Mouse (Mus musculus): ENCODE results near the gene Fbxl18. TPM values are rescaled to one million over a fixed set of nuclear protein-coding genes. Genes with fewer than 3 reads are reported as not detected.

Fbxl18 gene
- total and polyA plus RNA-seq, 3 experiments = 4.0 to 7.6 (median 4.5) TPM

DNA sequence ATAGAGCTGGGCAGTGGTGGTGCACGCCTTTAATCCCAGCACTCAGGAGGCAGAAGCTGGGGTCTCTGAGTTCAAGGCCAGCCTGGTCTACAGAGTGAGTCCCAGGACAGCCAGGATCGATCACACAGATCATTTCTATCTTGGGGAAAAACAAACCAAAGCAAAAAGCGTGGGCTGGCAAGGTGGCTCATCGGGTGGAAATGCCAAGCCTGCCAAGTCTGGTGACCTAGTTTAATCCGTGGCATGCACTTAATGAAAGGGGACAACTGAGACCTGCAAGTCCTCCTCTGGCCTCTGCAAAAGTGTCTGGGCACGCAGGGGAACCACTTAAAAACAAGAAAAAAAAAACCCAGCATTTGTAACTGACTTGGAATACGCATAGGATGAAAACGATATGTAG is 37.5 kb upstream of the Fbxl18 start:
- intact Hi-C loops (cut with DNase I) = loop anchor here (1.0 to 5.0 kb wide), 3 partner anchors 53 to 165 kb away; partner anchors contain the start of gene Tnrc18
- Histone ChIP-seq H3K4me3 (no peak overlapping the region), H3K9ac (ENCODE audit: low read depth, low read length) (no peak overlapping the region), H3K27me3 (ENCODE audit: control insufficient read depth, insufficient read depth, low read length) (no peaks in the 10 kb centered on the region), H3K79me2 (replicated peaks; ENCODE audit: control insufficient read depth, insufficient read depth, low read length) (no peaks in the 10 kb centered on the region), H3K27ac (no peak overlapping the region), H3K4me1 (ENCODE audit: control insufficient read depth, insufficient read depth, low read length) (peaks cover 14% of the 10 kb centered on the region), H3K36me3 (ENCODE audit: control insufficient read depth, insufficient read depth, low read length) (no peaks in the 10 kb centered on the region)
- TF ChIP-seq CTCF (IDR thresholded peaks at IDR 0.05) = no peak
- no peak for TF ChIP-seq EP300 (IDR thresholded peaks at IDR 0.05; ENCODE audit: insufficient read depth, low read depth, low read length)
- TF ChIP-seq POLR2A (IDR thresholded peaks at IDR 0.05; ENCODE audit: insufficient read depth, low read depth, low read length) = no peak
- 57% methylated on average over 8 of the region's 8 CpGs for WGBS
- no peak for DNase-seq

DNA sequence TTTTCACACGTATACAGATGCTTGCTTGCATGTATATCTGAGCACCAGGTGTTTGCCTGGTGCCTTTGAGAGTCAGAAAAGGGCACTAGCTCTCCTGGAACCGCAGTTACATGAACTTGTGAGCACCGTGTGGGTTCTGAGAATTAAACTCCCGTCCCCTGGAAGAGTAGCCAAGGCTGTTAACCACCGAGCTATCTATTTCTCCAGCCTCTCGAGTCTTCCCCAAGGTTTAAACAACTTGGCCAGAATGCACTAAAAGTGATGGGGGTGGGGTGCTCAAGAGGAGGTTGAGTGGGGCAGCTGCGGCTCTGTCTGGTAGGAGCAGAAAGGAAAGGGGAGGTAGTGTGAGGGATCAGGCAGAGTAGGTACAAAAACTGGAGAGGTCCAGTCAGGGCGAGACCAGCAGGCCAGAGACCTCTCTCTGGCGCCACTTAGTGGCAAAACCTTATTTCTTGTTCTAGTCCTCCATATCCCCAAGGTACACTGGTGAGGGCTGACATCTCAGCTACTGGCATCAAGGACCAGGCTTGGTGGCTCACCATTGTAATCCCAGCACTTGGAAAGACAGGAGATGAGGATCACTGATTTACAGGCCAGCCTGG is 37.0 kb upstream of the Fbxl18 start:
- Histone ChIP-seq H3K9ac (ENCODE audit: low read depth, low read length) (peak overlapping the region; percentile 26; the same call in 1 of the 2 replicates), H3K79me2 (replicated peaks; ENCODE audit: control insufficient read depth, insufficient read depth, low read length) (no peaks in the 10 kb centered on the region), H3K4me3 (no peak overlapping the region), H3K36me3 (ENCODE audit: control insufficient read depth, insufficient read depth, low read length) (no peaks in the 10 kb centered on the region), H3K27ac (peak overlapping the region; percentile 46), H3K27me3 (ENCODE audit: control insufficient read depth, insufficient read depth, low read length) (no peaks in the 10 kb centered on the region), H3K4me1 (ENCODE audit: control insufficient read depth, insufficient read depth, low read length) (peaks cover 14% of the 10 kb centered on the region)
- intact Hi-C loops (cut with DNase I) = loop anchor here (5.0 kb wide), 2 partner anchors 115 to 165 kb away; partner anchors contain the start of gene Tnrc18
- DNase-seq = peak; percentile 67 to 83
- TF ChIP-seq POLR2A (IDR thresholded peaks at IDR 0.05; ENCODE audit: insufficient read depth, low read depth, low read length) = no peak
- TF ChIP-seq EP300 (IDR thresholded peaks at IDR 0.05; ENCODE audit: insufficient read depth, low read depth, low read length) = peak; percentile 85; the same call in 1 of the 2 replicates
- peak; percentile 90 for TF ChIP-seq CTCF (IDR thresholded peaks at IDR 0.05)
- 18% methylated on average over 9 of the region's 9 CpGs for WGBS

DNA sequence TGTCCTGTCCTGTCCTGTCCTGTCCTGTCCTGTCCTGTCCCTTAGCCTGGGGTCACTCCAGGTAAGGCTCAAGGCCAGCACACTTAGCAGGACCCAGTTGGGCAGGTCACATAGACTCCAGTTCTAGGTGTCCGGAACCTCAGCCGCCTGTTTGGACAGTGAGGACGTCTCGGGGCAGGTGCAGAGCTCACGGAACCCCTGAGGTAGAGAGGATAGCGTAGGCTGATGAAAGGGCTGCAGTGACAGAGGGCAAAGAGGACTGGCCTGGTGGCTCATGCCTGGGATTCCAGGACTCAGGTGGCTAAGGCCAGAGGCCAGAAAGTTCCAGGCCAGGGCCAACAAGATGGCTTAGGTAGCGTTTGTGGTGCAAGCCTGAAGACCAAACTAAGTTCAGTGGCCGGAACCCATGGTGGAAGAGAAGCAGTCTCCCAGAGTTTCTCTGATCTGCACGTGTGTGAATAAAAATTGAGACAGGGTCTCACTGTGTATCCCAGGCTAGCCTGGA is 36.1 kb upstream of the Fbxl18 start:
- DNase-seq = no peak
- Histone ChIP-seq H3K4me1 (ENCODE audit: control insufficient read depth, insufficient read depth, low read length) (peaks cover 14% of the 10 kb centered on the region), H3K27me3 (ENCODE audit: control insufficient read depth, insufficient read depth, low read length) (no peaks in the 10 kb centered on the region), H3K9ac (ENCODE audit: low read depth, low read length) (no peak overlapping the region), H3K4me3 (no peak overlapping the region), H3K27ac (no peak overlapping the region; the same call in 1 of the 2 replicates), H3K36me3 (ENCODE audit: control insufficient read depth, insufficient read depth, low read length) (no peaks in the 10 kb centered on the region), H3K79me2 (replicated peaks; ENCODE audit: control insufficient read depth, insufficient read depth, low read length) (no peaks in the 10 kb centered on the region)
- WGBS = 88% methylated on average over 9 of the region's 9 CpGs
- TF ChIP-seq CTCF (IDR thresholded peaks at IDR 0.05) (no peak), POLR2A (IDR thresholded peaks at IDR 0.05; ENCODE audit: insufficient read depth, low read depth, low read length) (no peak), EP300 (IDR thresholded peaks at IDR 0.05; ENCODE audit: insufficient read depth, low read depth, low read length) (no peak)
- intact Hi-C loops (cut with DNase I) = loop anchor here (5.0 kb wide), 2 partner anchors 114 to 164 kb away; partner anchors contain the start of gene Tnrc18

DNA sequence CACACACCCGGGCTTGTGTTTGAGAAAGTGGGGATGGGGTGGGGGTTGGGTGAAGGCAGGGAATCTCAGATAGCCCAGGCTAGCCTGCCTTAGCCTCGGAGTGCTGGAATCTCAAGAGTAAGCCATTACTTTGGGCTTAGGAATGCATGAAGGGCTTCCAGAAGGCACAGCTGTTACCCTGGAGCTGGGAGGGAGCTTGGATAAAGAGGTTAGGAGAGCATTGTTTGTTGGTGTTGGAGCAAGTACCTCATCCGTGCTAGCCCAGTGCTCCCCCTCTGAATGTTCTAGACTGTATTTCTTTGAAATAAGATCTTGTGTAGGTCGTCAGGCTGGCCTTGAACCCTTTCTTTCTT is 34.2 kb upstream of the Fbxl18 start:
- no peaks in the 10 kb centered on the region for H3K79me2 ChIP-seq (replicated peaks; ENCODE audit: control insufficient read depth, insufficient read depth, low read length)
- no peaks in the 10 kb centered on the region for H3K36me3 ChIP-seq (ENCODE audit: control insufficient read depth, insufficient read depth, low read length)
- H3K4me1 ChIP-seq (ENCODE audit: control insufficient read depth, insufficient read depth, low read length) = peaks cover 10% of the 10 kb centered on the region
- 10% methylated on average over 4 of the region's 4 CpGs for WGBS
- peak overlapping the region; percentile 63 for H3K4me3 ChIP-seq
- H3K9ac ChIP-seq (ENCODE audit: low read depth, low read length) = peak overlapping the region; percentile 84
- no peak for TF ChIP-seq CTCF (IDR thresholded peaks at IDR 0.05)
- TF ChIP-seq POLR2A (IDR thresholded peaks at IDR 0.05; ENCODE audit: insufficient read depth, low read depth, low read length) = no peak
- no peak for TF ChIP-seq EP300 (IDR thresholded peaks at IDR 0.05; ENCODE audit: insufficient read depth, low read depth, low read length)
- no peak for DNase-seq
- H3K27me3 ChIP-seq (ENCODE audit: control insufficient read depth, insufficient read depth, low read length) = no peaks in the 10 kb centered on the region
- H3K27ac ChIP-seq = peak overlapping the region; percentile 96
- intact Hi-C loops (cut with DNase I) = loop anchor here (1.0 kb wide), 2 partner anchors 24 to 50 kb away; no protein-coding TSS in a partner anchor

DNA sequence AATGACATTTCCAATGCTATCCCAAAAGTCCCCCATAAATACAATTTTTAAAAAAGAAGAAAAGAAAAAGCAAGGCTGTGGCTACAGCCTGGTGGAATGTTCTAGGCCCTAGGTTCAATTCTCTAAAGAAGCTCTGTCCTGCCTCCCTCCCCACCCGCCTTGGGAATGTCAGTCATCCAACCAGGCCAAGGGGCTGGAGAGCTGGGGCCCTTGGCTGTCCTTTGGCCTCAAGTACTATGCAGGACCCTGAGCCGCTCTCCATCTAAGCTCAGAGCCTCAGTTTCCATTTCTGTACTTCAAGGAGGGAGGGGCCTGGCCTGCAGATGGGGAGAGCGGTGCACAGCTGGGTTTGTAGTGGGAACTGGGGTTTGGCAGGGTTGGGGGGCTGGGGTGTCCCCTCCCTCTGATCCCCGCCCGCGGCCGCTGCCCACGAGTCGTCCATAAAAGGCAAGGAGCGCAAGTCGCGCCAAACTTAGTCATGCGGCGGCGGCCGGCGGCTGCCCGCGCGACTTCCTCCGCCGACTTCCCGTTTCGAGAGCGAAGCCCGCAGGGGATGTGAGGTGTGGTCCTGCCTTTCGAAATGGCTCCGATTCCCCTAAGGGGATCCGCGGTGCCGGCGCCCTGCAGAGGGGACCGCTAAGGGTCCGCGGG is 33.7 kb upstream of the Fbxl18 start:
- intact Hi-C loops (cut with DNase I) = loop anchor here (1.0 kb wide), 2 partner anchors 24 to 50 kb away; no protein-coding TSS in a partner anchor
- Histone ChIP-seq H3K27me3 (ENCODE audit: control insufficient read depth, insufficient read depth, low read length) (no peaks in the 10 kb centered on the region), H3K9ac (ENCODE audit: low read depth, low read length) (peak overlapping the region; percentile 84), H3K79me2 (replicated peaks; ENCODE audit: control insufficient read depth, insufficient read depth, low read length) (no peaks in the 10 kb centered on the region), H3K27ac (peak overlapping the region; percentile 96), H3K4me1 (ENCODE audit: control insufficient read depth, insufficient read depth, low read length) (peaks cover 10% of the 10 kb centered on the region), H3K4me3 (peak overlapping the region; percentile 63), H3K36me3 (ENCODE audit: control insufficient read depth, insufficient read depth, low read length) (no peaks in the 10 kb centered on the region)
- DNase-seq = peak; percentile 90 to 95
- 1% methylated on average over 35 of the region's 35 CpGs for WGBS
- TF ChIP-seq POLR2A (IDR thresholded peaks at IDR 0.05; ENCODE audit: insufficient read depth, low read depth, low read length) (peak; percentile 62; the same call in 1 of the 2 replicates), EP300 (IDR thresholded peaks at IDR 0.05; ENCODE audit: insufficient read depth, low read depth, low read length) (0 out of 2 replicates have a peak, but pooled peaks have one; percentile 28), CTCF (IDR thresholded peaks at IDR 0.05) (0 out of 2 replicates have a peak, but pooled peaks have one; percentile 10)
